Mouse (Mus musculus) olfactory bulb, adult 2 months (tissue): ENCODE data around the gene Gls2.

Source experiments
- CTCF ChIP-seq: fragments of 200-500 bp; IDR thresholded peaks from 2 replicates; pipeline ENCODE4 v1.5.1; 2012; ENCODE audit warnings: low read depth, mild to moderate bottlenecking, low read length, moderate library complexity; ENCODE audit not compliant: insufficient read depth
- POLR2A ChIP-seq: fragments of 200-500 bp; IDR thresholded peaks from 2 replicates; pipeline ENCODE4 v1.6.1; 2012; ENCODE audit warnings: mild to moderate bottlenecking, low read depth, low read length, moderate library complexity; ENCODE audit not compliant: insufficient read depth

DNA sequence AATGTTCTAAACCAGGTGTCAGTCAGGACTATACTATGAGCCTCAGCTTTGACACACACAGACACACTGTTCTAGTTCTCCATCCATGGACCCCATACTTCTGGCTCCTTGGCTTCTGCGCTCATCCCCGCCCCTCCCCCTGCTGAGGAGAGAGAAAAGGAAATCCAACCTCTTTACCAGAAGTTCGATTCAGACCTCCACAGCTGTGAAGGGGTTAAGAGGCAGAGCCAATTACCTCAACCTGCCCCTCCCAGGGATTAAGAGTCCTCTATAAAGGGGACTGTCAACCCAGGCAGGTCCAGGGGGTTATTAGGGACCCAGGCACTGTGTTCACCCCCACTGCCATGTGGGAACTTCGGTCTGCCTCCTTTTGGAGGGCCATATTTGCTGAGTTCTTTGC, 31.3 kb downstream of the Gls2 start, which contains the start of gene Mip:
- TF ChIP-seq POLR2A: no peak
- no peak for TF ChIP-seq CTCF
